ENCODE assay signal across 8 mouse cellular contexts in genomic region chr11:87638793-87639192, GRCm38 (mm10). TPM values are rescaled to one million over a fixed set of nuclear protein-coding genes. Genes with fewer than 3 reads are reported as not detected.
A peak's percentile ranks its signal among the peaks of the same experiment; 100 is the strongest.
DNase-seq lines count a peak whose midpoint lies in the region; ATAC-seq and TF ChIP-seq lines count a peak whose summit lies in the region.

No protein-coding gene starts in this region.

- H3K9me3 ChIP-seq in embryonic facial prominence, embryonic 13.5 days = no peaks in the 10 kb centered on the region
- no peaks in the 10 kb centered on the region for H3K9me3 ChIP-seq in intestine, embryonic 16.5 days (ENCODE audit: control insufficient read depth, low read length)
- no peaks in the 10 kb centered on the region for H3K9me3 ChIP-seq in neural tube, embryonic 14.5 days (ENCODE audit: control insufficient read depth, low read length)

- no peak for TF ChIP-seq POLR2A in lung, adult 2 months (IDR thresholded peaks at IDR 0.05; ENCODE audit: borderline replicate concordance, extremely low read depth, low read depth, low read length)

- peak overlapping the region; percentile 51 for H3K4me3 ChIP-seq in lung, adult 2 months (replicated peaks; ENCODE audit: extremely low read depth, low read depth, low read length)
- peak overlapping the region; percentile 52 for H3K4me3 ChIP-seq in embryonic facial prominence, embryonic 13.5 days
- H3K4me3 ChIP-seq in intestine, embryonic 16.5 days (ENCODE audit: low read length) = peak overlapping the region; percentile 55
- peak overlapping the region; percentile 30 for H3K4me3 ChIP-seq in neural tube, embryonic 14.5 days (ENCODE audit: low read depth, low read length)

- DNase-seq in lung, adult 2 months = no peak
- no peak for DNase-seq in lung, postnatal 14 days
- no peak for DNase-seq in urinary bladder, postnatal 25 days (ENCODE audit: low spot score)
- DNase-seq in urinary bladder, adult 18-20 months (ENCODE audit: low spot score in 2 of 2) = no peak
- DNase-seq in ovary, adult 18-20 months (ENCODE audit: low spot score) = no peak

- no peak for TF ChIP-seq CTCF in lung, adult 2 months (IDR thresholded peaks at IDR 0.05; ENCODE audit: insufficient read depth, low read length)

- H3K27me3 ChIP-seq in embryonic facial prominence, embryonic 13.5 days = no peaks in the 10 kb centered on the region
- H3K27me3 ChIP-seq in intestine, embryonic 16.5 days (replicated peaks; ENCODE audit: control insufficient read depth, insufficient read depth, low read length) = no peaks in the 10 kb centered on the region
- H3K27me3 ChIP-seq in neural tube, embryonic 14.5 days (ENCODE audit: control insufficient read depth, insufficient read depth, low read length) = no peaks in the 10 kb centered on the region

- H3K4me2 ChIP-seq in embryonic facial prominence, embryonic 13.5 days = peak overlapping the region; percentile 78
- peak overlapping the region; percentile 91 for H3K4me2 ChIP-seq in intestine, embryonic 16.5 days (ENCODE audit: low read depth, low read length)
- H3K4me2 ChIP-seq in neural tube, embryonic 14.5 days (ENCODE audit: low read depth, low read length) = peak overlapping the region; percentile 75

- H3K4me1 ChIP-seq in lung, adult 2 months (ENCODE audit: control insufficient read depth, insufficient read depth, low read length) = 0 out of 2 replicates have a peak, but pooled peaks cover 2% of the 10 kb centered on the region
- peaks cover 11% of the 10 kb centered on the region for H3K4me1 ChIP-seq in embryonic facial prominence, embryonic 13.5 days
- 0 out of 2 replicates have a peak, but pooled peaks cover 2% of the 10 kb centered on the region for H3K4me1 ChIP-seq in intestine, embryonic 16.5 days (ENCODE audit: control insufficient read depth, insufficient read depth, low read length)
- peaks cover 4% of the 10 kb centered on the region; the same call in 1 of the 2 replicates for H3K4me1 ChIP-seq in neural tube, embryonic 14.5 days (ENCODE audit: control insufficient read depth, insufficient read depth, low read length)

- no peak for ATAC-seq in embryonic facial prominence, embryonic 13.5 days (ENCODE audit: insufficient number of reproducible peaks, insufficient read depth, low FRiP score, low TSS enrichment, low read depth)
- ATAC-seq in intestine, embryonic 16.5 days = peak; percentile 72
- no peak for ATAC-seq in neural tube, embryonic 14.5 days (ENCODE audit: low read depth)

- peak overlapping the region; percentile 81 for H3K9ac ChIP-seq in embryonic facial prominence, embryonic 13.5 days
- H3K9ac ChIP-seq in intestine, embryonic 16.5 days (ENCODE audit: low read depth, low read length) = peak overlapping the region; percentile 86
- H3K9ac ChIP-seq in neural tube, embryonic 14.5 days (replicated peaks; ENCODE audit: low read depth, low read length) = peak overlapping the region; percentile 61

- H3K36me3 ChIP-seq in embryonic facial prominence, embryonic 13.5 days = no peaks in the 10 kb centered on the region; the same call in 1 of the 2 replicates
- no peaks in the 10 kb centered on the region for H3K36me3 ChIP-seq in intestine, embryonic 16.5 days (ENCODE audit: control insufficient read depth, insufficient read depth, low read length)
- peaks cover 4% of the 10 kb centered on the region; the same call in 1 of the 2 replicates for H3K36me3 ChIP-seq in neural tube, embryonic 14.5 days (ENCODE audit: control insufficient read depth, insufficient read depth, low read length)

- H3K27ac ChIP-seq in embryonic facial prominence, embryonic 13.5 days = no peak overlapping the region
- peak overlapping the region; percentile 70 for H3K27ac ChIP-seq in intestine, embryonic 16.5 days (ENCODE audit: low read length)
- no peak overlapping the region for H3K27ac ChIP-seq in neural tube, embryonic 14.5 days (ENCODE audit: low read depth, low read length)

- 27% methylated on average over 2 of the region's 2 CpGs for WGBS in lung, adult 2 months
- 15% methylated on average over 2 of the region's 2 CpGs for WGBS in embryonic facial prominence, embryonic 13.5 days
- 21% methylated on average over 2 of the region's 2 CpGs for WGBS in intestine, embryonic 16.5 days
- 12% methylated on average over 2 of the region's 2 CpGs for WGBS in neural tube, embryonic 14.5 days

RNA-seq across cellular contexts. Expression of gene Hsf5, which starts 21.8 kb away (rescaled TPM):
- 0.02 TPM in 1 of 2 replicates, not detected in the other for polyA plus RNA-seq in lung, adult 2 months (2012; rRNA removed)
- 0.23 and 0.25 TPM in 2 replicates for polyA plus RNA-seq in embryonic facial prominence, embryonic 13.5 days (2015; fragmentation: Nextera tagmentation; extraction: Ambion mirVana)
- polyA plus RNA-seq in intestine, embryonic 16.5 days (2015; fragmentation: Nextera tagmentation; extraction: Ambion mirVana) = 0.15 and 0.17 TPM in 2 replicates
- polyA plus RNA-seq in neural tube, embryonic 14.5 days (2014; fragmentation: Nextera tagmentation; extraction: Ambion mirVana) = 0.33 and 0.62 TPM in 2 replicates

RNA-seq across cellular contexts. Expression of gene Rnf43, which starts 23.7 kb away (rescaled TPM):
- polyA plus RNA-seq in lung, adult 2 months (2012; rRNA removed) = 10.5 and 12.6 TPM in 2 replicates
- 7.1 and 8.7 TPM in 2 replicates for polyA plus RNA-seq in embryonic facial prominence, embryonic 13.5 days (2015; fragmentation: Nextera tagmentation; extraction: Ambion mirVana)
- polyA plus RNA-seq in intestine, embryonic 16.5 days (2015; fragmentation: Nextera tagmentation; extraction: Ambion mirVana) = 11.2 and 12.4 TPM in 2 replicates
- polyA plus RNA-seq in neural tube, embryonic 14.5 days (2014; fragmentation: Nextera tagmentation; extraction: Ambion mirVana) = 0.71 and 1.1 TPM in 2 replicates

RNA-seq across cellular contexts. Expression of gene Mtmr4, which starts 46.8 kb away (rescaled TPM):
- polyA plus RNA-seq in lung, adult 2 months (2012; rRNA removed) = 21.0 and 22.1 TPM in 2 replicates
- polyA plus RNA-seq in embryonic facial prominence, embryonic 13.5 days (2015; fragmentation: Nextera tagmentation; extraction: Ambion mirVana) = 31.9 and 35.2 TPM in 2 replicates
- 26.1 and 31.3 TPM in 2 replicates for polyA plus RNA-seq in intestine, embryonic 16.5 days (2015; fragmentation: Nextera tagmentation; extraction: Ambion mirVana)
- polyA plus RNA-seq in neural tube, embryonic 14.5 days (2014; fragmentation: Nextera tagmentation; extraction: Ambion mirVana) = 51.0 and 66.8 TPM in 2 replicates
